Mouse (Mus musculus): ENCODE results near the gene Ggct.

GRCm38 (mm10) chr6:54940126-54940525 is 52.6 kb downstream of the Ggct start:
- no peak for TF ChIP-seq CTCF (IDR thresholded peaks at IDR 0.05; ENCODE audit: control insufficient read depth, insufficient read depth, insufficient read length)
- TF ChIP-seq CEBPB (IDR thresholded peaks at IDR 0.05; ENCODE audit: low read depth) = no peak
- TF ChIP-seq USF1 (IDR thresholded peaks at IDR 0.05; ENCODE audit: low read depth) = no peak
- TF ChIP-seq MYOD1 (IDR thresholded peaks at IDR 0.05; ENCODE audit: control insufficient read depth, insufficient read length, low read depth) = no peak
- TF ChIP-seq MYOG (IDR thresholded peaks at IDR 0.05; ENCODE audit: control insufficient read depth, extremely low read depth, insufficient read length) = no peak
